Mouse (Mus musculus) layer of hippocampus, adult 2 months (tissue): ENCODE results near the gene Clca1. TPM values are rescaled to one million over a fixed set of nuclear protein-coding genes. Genes with fewer than 3 reads are reported as not detected.

Experiments used
- DNase-seq, 2 experiments: peaks; one replicate each; pipeline ENCODE4 v3.0.0; 2022; ENCODE audit warnings: low spot score in 2 of 2
- H3K27ac ChIP-seq: fragments of 200-600 bp; 2 replicates; pipeline ENCODE4 v1.8.1; 2022
- H3K4me3 ChIP-seq: fragments of 200-600 bp; 2 replicates; pipeline ENCODE4 v1.8.1; 2022; ENCODE audit warnings: mild to moderate bottlenecking
- CTCF ChIP-seq: fragments of 200-600 bp; conservative IDR thresholded peaks from 2 replicates; pipeline ENCODE4 v1.8.1; 2022; ENCODE audit warnings: antibody characterized with exemption, mild to moderate bottlenecking, moderate library complexity
- total RNA-seq, 2 experiments: library from RNA; stranded (reverse); gene quantifications; 2 replicates each; pipeline ENCODE4 v1.2.3; 2021

Clca1 gene
- total RNA-seq, 2 experiments from 2014 or later = not detected

DNA sequence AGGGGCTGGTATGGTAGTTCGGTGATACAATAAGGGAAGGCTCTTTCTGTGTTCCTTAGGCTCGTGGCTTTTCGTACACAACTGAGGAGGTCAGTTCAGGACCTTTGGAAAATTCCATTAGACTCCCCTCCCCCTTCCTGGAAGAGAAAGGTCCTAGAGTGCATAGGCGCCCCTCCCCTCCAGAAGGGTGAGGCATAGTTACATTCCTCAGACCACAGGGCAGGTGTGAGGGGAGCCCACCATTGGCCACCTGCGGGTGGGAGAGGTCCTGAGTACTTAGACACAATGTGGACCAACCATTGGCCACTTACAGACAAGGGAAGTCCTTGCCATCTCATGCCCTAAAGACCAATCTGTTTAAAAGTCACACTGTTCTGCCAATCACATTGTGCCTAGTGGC is 46.7 kb downstream of the Clca1 start:
- no peak overlapping the region for H3K4me3 ChIP-seq
- TF ChIP-seq CTCF = no peak
- no peak overlapping the region for H3K27ac ChIP-seq
- DNase-seq = no peak

DNA sequence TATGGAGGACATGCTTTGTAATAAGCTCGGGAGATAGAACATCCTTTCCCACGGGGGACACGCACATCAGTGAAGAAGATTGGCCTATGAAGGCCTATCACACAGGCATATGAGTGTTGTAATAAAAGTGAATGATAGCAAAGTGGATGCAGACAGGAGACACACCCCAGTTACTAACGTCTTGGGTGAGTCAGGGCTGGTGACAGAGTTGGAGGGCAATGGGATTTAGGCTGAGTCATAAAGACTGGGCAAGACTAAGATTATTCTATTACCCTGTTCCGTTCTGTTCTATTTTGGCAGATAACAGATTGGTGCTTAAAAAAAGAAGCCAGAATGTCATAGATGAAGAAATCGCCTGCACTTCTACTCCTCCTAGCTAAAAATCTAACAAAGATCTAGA is 52.0 kb downstream of the Clca1 start:
- no peak for TF ChIP-seq CTCF
- H3K27ac ChIP-seq = no peak overlapping the region
- DNase-seq = no peak
- H3K4me3 ChIP-seq = no peak overlapping the region

DNA sequence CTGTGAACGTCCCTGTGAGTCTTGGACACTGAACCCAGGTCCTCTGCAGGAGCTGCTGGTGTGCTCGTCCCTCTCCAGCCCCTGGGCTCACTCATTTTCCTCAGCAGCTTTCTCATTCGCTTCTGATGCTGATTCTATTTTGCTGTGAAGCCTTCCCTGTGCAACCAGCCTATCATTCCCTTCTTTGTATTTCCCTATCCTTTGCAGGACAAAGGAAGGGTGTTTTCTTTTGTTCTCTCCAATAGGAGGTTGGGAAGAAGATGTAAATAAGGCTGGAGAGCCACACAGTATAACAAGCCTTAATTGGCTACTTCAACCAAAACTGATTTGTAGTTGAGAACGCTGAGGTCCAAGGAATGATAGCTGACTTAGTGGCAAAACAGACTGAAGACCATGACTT is 54.9 kb downstream of the Clca1 start:
- H3K27ac ChIP-seq = no peak overlapping the region
- TF ChIP-seq CTCF = no peak
- H3K4me3 ChIP-seq = no peak overlapping the region
- DNase-seq = no peak

DNA sequence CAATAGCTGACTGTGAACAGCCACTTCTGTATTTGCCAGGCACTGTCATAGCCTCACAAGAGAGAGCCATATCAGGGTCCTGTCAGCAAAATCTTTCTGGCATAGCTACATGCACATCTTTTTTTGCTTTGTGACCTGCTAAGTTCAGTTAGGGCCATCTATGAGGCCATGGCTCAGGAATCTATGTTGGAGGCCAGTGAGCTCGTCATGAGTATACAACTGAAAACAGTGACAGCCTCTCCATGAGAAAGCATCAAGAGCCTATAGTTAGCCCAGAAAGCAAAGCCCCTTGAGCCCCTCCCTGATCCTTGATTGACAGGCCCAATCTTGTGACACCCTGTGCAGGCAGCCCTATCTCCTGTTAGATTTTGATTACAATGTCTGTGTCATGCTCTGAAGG is 56.5 kb downstream of the Clca1 start:
- Histone ChIP-seq H3K27ac (no peak overlapping the region), H3K4me3 (no peak overlapping the region)
- TF ChIP-seq CTCF = no peak
- DNase-seq = no peak

DNA sequence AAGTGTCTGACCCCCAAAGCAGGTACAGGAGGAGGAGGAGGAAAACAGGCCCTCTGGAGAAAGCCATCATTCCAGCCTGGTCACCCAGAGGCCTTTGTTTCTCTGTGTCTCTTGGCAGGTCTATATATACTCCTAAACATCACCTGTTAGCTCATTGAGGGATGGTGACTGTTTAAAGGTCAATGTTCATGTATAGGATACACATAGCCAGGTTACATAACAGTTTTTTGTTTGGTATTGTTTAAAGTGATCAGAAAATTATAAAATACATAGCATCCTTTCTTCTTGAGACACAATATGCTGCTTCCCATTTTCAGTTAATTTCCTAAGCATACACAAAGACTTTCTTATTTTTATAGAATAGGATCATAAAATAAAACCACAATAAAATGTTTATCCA is 57.6 kb downstream of the Clca1 start, which contains the start of gene Clca4a:
TSS of gene Clca4a (minus strand) at position 101 of the 400 bp plus-strand sequence.
- no peak within 1 kb of the TSS for H3K4me3 ChIP-seq
- no peak for DNase-seq
- no peak within 1 kb of the TSS for H3K27ac ChIP-seq
- TF ChIP-seq CTCF = no peak

DNA sequence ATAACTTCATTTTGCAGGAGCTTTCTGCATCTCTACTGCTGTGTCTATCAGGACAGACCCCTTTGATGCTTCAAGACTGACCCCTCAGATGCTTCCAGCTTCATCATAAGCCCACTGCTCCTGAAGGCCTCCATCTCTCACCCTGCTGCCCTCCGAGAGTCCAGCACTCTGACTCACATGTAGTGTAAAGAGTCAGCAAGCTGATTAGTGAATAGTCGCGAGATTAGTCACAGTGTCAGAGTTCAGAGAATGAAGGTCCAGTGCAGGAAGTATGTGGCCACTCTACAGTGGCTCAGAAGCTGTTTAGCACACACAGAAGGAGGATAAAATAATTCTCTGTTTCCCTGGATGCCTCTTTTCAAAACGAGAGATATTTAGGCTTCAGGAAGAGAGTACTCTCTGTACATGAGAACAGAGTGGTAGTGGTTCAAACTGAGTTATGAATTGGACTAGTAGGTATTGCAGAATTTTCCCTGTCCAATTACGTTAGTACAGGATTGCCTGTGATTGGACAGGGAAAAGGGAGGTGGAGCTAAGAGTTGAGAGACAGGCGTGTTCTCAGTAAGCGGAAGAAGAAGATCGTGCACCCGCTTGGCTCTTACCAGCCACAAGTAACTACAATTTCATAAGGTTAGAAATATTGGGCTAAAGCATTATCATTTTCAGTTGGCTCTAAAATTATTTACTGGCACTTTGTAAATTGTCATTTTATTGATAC is 60.9 kb downstream of the Clca1 start:
- no peak for DNase-seq
- H3K27ac ChIP-seq = no peak overlapping the region
- no peak overlapping the region for H3K4me3 ChIP-seq
- TF ChIP-seq CTCF = no peak

DNA sequence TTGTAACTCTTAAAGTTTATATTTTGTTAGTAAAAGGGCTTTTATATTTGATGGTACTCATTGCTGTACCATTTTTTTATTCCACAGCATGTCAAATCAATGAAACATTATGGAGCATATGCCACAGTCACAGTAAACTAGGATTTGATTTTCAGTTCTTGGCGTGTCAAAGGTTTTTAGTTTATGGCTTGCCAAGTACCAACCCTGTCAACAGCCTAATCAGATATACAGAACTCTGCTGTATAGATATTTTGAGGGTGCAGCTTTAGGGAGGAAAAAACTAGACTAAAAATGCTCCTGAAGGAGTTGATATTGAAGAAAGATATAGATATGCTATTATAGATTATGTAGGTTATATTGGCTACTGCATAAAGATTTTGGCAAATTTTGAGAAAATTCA is 62.8 kb downstream of the Clca1 start:
- Histone ChIP-seq H3K4me3 (no peak overlapping the region), H3K27ac (no peak overlapping the region)
- DNase-seq = no peak
- TF ChIP-seq CTCF = no peak

DNA sequence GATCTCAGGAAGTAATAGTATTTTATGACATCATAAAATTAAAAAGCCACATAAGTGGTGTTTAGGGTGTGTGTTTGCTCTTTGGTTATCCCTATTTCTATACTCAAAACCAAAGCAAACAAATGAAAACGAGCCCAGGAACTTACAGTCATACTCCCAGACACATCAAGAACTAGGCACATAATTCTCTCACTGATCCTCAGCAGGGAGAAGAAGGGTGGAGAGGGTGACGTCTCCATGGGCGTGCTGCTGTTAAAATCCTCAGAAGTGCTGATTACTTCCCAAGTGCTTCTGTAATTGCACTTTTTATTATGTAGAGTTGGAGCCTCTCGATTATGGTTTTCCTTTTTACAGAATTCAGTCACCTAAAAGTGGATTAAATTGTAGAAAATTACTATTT is 66.5 kb downstream of the Clca1 start:
- H3K27ac ChIP-seq = no peak overlapping the region
- no peak overlapping the region for H3K4me3 ChIP-seq
- no peak for TF ChIP-seq CTCF
- DNase-seq = no peak

Other genes with a start within 250 kb of the Clca1 start
- not detected for gene Clca3a2, start 213.3 kb downstream of the Clca1 start, total RNA-seq
- not detected for gene Clca3b, start 183.4 kb downstream of the Clca1 start, total RNA-seq
- not detected for gene Clca4b, start 100.2 kb downstream of the Clca1 start, total RNA-seq
- gene Clca4a, start 57.7 kb downstream of the Clca1 start, total RNA-seq = not detected
- not detected for gene Clca2, start 66.7 kb upstream of the Clca1 start, total RNA-seq
- gene Odf2l, start 85.8 kb upstream of the Clca1 start, total RNA-seq = 10 to 100 TPM; 18.0 to 25.9 TPM